Mouse (Mus musculus) A20 (cell line): Measurements from ENCODE around the gene Egfl8.

Experiments
- DNase-seq: peaks from one replicate; pipeline ENCODE4 v3.0.0-alpha.2; 2011; ENCODE audit warnings: low read depth, low spot score

The Egfl8 gene

GRCm38 (mm10) chr17:34597566-34598095, 18.1 kb downstream of the Egfl8 start, which contains the start of gene Ager:
TSS of gene Ager (plus strand) at chr17:34597862.
- no peak for DNase-seq

GRCm38 (mm10) chr17:34596098-34596497, 19.7 kb downstream of the Egfl8 start:
- DNase-seq: no peak

GRCm38 (mm10) chr17:34593752-34594525, 21.8 kb downstream of the Egfl8 start:
- DNase-seq: no peak

- peak; percentile 29 for DNase-seq
These were observed 22.9 kb downstream of the Egfl8 start for GRCm38 (mm10) chr17:34592581-34593549.

- peak; percentile 93 for DNase-seq
These were observed 23.8 kb downstream of the Egfl8 start for GRCm38 (mm10) chr17:34591994-34592375.

- peak; percentile 89 for DNase-seq
These were observed 24.5 kb downstream of the Egfl8 start, which contains the start of gene Pbx2 for GRCm38 (mm10) chr17:34591029-34591993. TSS of gene Pbx2 (plus strand) at chr17:34591266.

- peak; percentile 48 for DNase-seq
These were observed 25.4 kb downstream of the Egfl8 start for GRCm38 (mm10) chr17:34590154-34590987.

GRCm38 (mm10) chr17:34589681-34590101, 26.1 kb downstream of the Egfl8 start, which contains the start of gene Gpsm3:
TSS of gene Gpsm3 (plus strand) at chr17:34589806.
- peak; percentile 85 for DNase-seq

GRCm38 (mm10) chr17:34589206-34589605, 26.6 kb downstream of the Egfl8 start:
- no peak for DNase-seq

- DNase-seq: peak; percentile 64
These were observed 27.0 kb downstream of the Egfl8 start for GRCm38 (mm10) chr17:34588767-34589166.

- no peak for DNase-seq
These were observed 28.0 kb downstream of the Egfl8 start for GRCm38 (mm10) chr17:34587814-34588213.

GRCm38 (mm10) chr17:34587423-34587811, 28.4 kb downstream of the Egfl8 start:
- DNase-seq: peak; percentile 98

GRCm38 (mm10) chr17:34586796-34587422, 28.9 kb downstream of the Egfl8 start:
- DNase-seq: no peak

- no peak for DNase-seq
These were observed 29.6 kb downstream of the Egfl8 start for GRCm38 (mm10) chr17:34585877-34586771.

- no peak for DNase-seq
These were observed 30.6 kb downstream of the Egfl8 start for GRCm38 (mm10) chr17:34585121-34585520.

- no peak for DNase-seq
These were observed 32.0 kb downstream of the Egfl8 start for GRCm38 (mm10) chr17:34583819-34584218.

GRCm38 (mm10) chr17:34583397-34583796, 32.4 kb downstream of the Egfl8 start:
- no peak for DNase-seq

- no peak for DNase-seq
These were observed 33.2 kb downstream of the Egfl8 start for GRCm38 (mm10) chr17:34582528-34582927.
